Mouse (Mus musculus): ENCODE results near the gene Mlh1. TPM values are rescaled to one million over a fixed set of nuclear protein-coding genes. Genes with fewer than 3 reads are reported as not detected.

Gene Mlh1
- polyA plus RNA-seq, 1 experiment from 2014 or later, result 33.6 TPM

DNA sequence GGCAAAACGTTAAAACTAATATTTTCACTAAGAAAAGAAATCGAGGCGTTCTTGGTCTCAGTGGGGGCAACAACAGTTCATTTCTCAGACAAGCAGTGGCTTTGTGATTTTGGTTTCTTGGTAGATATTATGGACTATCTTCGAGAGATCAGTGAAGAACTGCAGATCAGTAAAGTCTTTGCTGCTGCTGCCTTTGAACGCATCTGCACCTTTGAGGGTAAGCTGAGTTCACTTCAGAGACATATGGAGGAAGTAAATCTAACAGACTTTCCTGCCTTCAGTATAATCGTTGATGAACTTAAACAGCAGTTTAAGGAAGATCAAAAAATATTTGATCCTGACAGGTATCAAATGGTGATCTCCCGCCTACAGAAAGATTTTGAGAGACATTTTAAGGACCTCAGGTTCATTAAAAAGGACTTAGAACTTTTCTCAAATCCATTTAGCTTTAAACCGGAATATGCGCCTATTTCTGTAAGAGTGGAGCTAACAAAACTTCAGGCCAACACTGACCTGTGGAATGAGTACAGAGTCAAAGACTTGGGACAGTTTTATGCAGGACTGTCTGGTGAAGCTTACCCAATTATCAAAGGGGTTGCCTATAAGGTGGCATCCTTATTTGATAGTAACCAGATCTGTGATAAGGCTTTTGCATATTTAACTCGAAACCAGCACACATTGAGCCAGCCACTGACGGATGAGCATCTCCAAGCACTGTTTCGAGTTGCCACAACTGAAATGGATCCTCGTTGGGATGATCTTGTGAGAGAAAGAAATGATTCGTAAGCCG is 1.6 kb upstream of the Mlh1 start:
- H3K9me3 ChIP-seq (ENCODE audit: control insufficient read depth, low read length), result no peaks in the 10 kb centered on the region
- WGBS, result 66% methylated on average over 15 of the region's 15 CpGs
- no peaks in the 10 kb centered on the region for H3K27me3 ChIP-seq (replicated peaks; ENCODE audit: control insufficient read depth, insufficient read depth, low read length)
- ATAC-seq (ENCODE audit: low read depth), result no peak
- H3K4me3 ChIP-seq (ENCODE audit: low read depth, low read length), result peak overlapping the region; percentile 97
- H3K9ac ChIP-seq (ENCODE audit: low read depth, low read length), result peak overlapping the region; percentile 95
- no peak for DNase-seq (ENCODE audit: low spot score)
- H3K4me1 ChIP-seq (ENCODE audit: control insufficient read depth, insufficient read depth, low read length), result peaks cover 43% of the 10 kb centered on the region
- H3K4me2 ChIP-seq (ENCODE audit: low read depth, low read length), result peak overlapping the region; percentile 70
- H3K27ac ChIP-seq (replicated peaks; ENCODE audit: low read depth, low read length), result no peak overlapping the region
- peaks cover 40% of the 10 kb centered on the region for H3K36me3 ChIP-seq (ENCODE audit: control insufficient read depth, insufficient read depth, low read length)

DNA sequence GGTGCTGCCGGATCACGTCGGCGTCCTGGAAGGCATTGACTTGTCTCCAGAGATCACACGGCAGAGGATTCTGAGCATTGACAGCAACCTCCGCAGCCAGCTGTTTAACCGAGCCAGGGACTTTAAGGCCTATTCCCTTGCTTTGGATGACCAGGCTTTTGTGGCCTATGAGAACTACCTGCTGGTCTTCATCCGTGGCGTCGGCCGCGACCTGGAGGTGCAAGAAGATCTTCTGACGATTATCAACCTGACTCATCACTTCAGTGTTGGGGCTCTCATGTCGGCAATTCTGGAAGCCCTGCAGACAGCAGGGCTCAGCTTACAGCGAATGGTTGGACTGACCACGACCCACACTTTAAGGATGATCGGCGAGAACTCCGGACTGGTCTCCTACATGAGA is 765 bp upstream of the Mlh1 start:
- Histone ChIP-seq H3K4me1 (ENCODE audit: control insufficient read depth, insufficient read depth, low read length) (peaks cover 43% of the 10 kb centered on the region), H3K4me2 (ENCODE audit: low read depth, low read length) (peak overlapping the region; percentile 70), H3K36me3 (ENCODE audit: control insufficient read depth, insufficient read depth, low read length) (peaks cover 36% of the 10 kb centered on the region), H3K9me3 (ENCODE audit: control insufficient read depth, low read length) (no peaks in the 10 kb centered on the region), H3K4me3 (ENCODE audit: low read depth, low read length) (peak overlapping the region; percentile 97), H3K27ac (replicated peaks; ENCODE audit: low read depth, low read length) (peak overlapping the region; percentile 94), H3K27me3 (replicated peaks; ENCODE audit: control insufficient read depth, insufficient read depth, low read length) (no peaks in the 10 kb centered on the region), H3K9ac (ENCODE audit: low read depth, low read length) (peak overlapping the region; percentile 95)
- DNase-seq (ENCODE audit: low spot score), result peak; percentile 19
- 11% methylated on average over 15 of the region's 19 CpGs for whole genome bisulfite sequencing
- ATAC-seq (ENCODE audit: low read depth), result no peak

DNA sequence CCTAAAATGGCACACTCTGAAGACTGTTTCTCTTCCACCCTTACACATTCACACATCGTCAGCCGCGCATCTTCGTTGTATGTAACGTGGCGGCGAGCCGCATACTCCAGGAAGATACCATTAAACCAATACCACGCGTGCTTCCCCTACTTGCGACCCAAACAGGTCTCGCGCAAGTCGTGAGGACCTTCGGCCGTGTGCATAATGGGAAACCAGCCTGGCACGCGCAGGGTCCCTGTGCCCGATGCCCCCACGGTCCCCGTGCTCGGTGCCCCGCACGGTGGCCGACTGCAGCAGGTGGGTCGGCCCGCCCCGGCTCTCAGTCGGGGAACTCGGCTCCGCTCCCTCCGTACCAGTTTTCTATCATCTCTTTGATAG is 546 bp downstream of the Mlh1 start:
- WGBS, result under 1% methylated on average over 29 of the region's 32 CpGs
- ATAC-seq (ENCODE audit: low read depth) (peak; percentile 59), DNase-seq (ENCODE audit: low spot score) (peak; percentile 63)
- H3K9me3 ChIP-seq (ENCODE audit: control insufficient read depth, low read length), result no peaks in the 10 kb centered on the region
- H3K4me3 ChIP-seq (ENCODE audit: low read depth, low read length), result peak overlapping the region; percentile 97
- H3K4me1 ChIP-seq (ENCODE audit: control insufficient read depth, insufficient read depth, low read length), result peaks cover 34% of the 10 kb centered on the region
- H3K9ac ChIP-seq (ENCODE audit: low read depth, low read length), result peak overlapping the region; percentile 95
- peaks cover 37% of the 10 kb centered on the region for H3K36me3 ChIP-seq (ENCODE audit: control insufficient read depth, insufficient read depth, low read length)
- no peaks in the 10 kb centered on the region for H3K27me3 ChIP-seq (replicated peaks; ENCODE audit: control insufficient read depth, insufficient read depth, low read length)
- peak overlapping the region; percentile 63 for H3K4me2 ChIP-seq (ENCODE audit: low read depth, low read length)
- peak overlapping the region; percentile 96 for H3K27ac ChIP-seq (replicated peaks; ENCODE audit: low read depth, low read length)

- H3K27ac ChIP-seq (replicated peaks; ENCODE audit: low read depth, low read length), result peak overlapping the region; percentile 96
- WGBS, result 12% methylated on average over 5 of the region's 5 CpGs
- H3K9ac ChIP-seq (ENCODE audit: low read depth, low read length), result peak overlapping the region; percentile 95
- peak overlapping the region; percentile 97 for H3K4me3 ChIP-seq (ENCODE audit: low read depth, low read length)
- H3K9me3 ChIP-seq (ENCODE audit: control insufficient read depth, low read length), result no peaks in the 10 kb centered on the region
- peaks cover 30% of the 10 kb centered on the region for H3K4me1 ChIP-seq (ENCODE audit: control insufficient read depth, insufficient read depth, low read length)
- DNase-seq (ENCODE audit: low spot score), result no peak
- no peaks in the 10 kb centered on the region for H3K27me3 ChIP-seq (replicated peaks; ENCODE audit: control insufficient read depth, insufficient read depth, low read length)
- H3K36me3 ChIP-seq (ENCODE audit: control insufficient read depth, insufficient read depth, low read length), result peaks cover 37% of the 10 kb centered on the region
- peak overlapping the region; percentile 63 for H3K4me2 ChIP-seq (ENCODE audit: low read depth, low read length)
- no peak for ATAC-seq (ENCODE audit: low read depth)
Measured at GRCm38 (mm10) chr9:111270606-111271005, 985 bp downstream of the Mlh1 start.

GRCm38 (mm10) chr9:111267998-111268397 is 3.6 kb downstream of the Mlh1 start:
- Histone ChIP-seq H3K27me3 (replicated peaks; ENCODE audit: control insufficient read depth, insufficient read depth, low read length) (no peaks in the 10 kb centered on the region), H3K36me3 (ENCODE audit: control insufficient read depth, insufficient read depth, low read length) (peaks cover 35% of the 10 kb centered on the region), H3K9ac (ENCODE audit: low read depth, low read length) (no peak overlapping the region), H3K4me3 (ENCODE audit: low read depth, low read length) (no peak overlapping the region), H3K9me3 (ENCODE audit: control insufficient read depth, low read length) (no peaks in the 10 kb centered on the region), H3K4me2 (ENCODE audit: low read depth, low read length) (no peak overlapping the region), H3K27ac (replicated peaks; ENCODE audit: low read depth, low read length) (no peak overlapping the region), H3K4me1 (ENCODE audit: control insufficient read depth, insufficient read depth, low read length) (peaks cover 6% of the 10 kb centered on the region; the same call in 1 of the 2 replicates)
- no peak for DNase-seq (ENCODE audit: low spot score)
- 92% methylated on average over 2 of the region's 2 CpGs for WGBS
- no peak for ATAC-seq (ENCODE audit: low read depth)

GRCm38 (mm10) chr9:111261356-111261755 is 10.2 kb downstream of the Mlh1 start:
- ATAC-seq (ENCODE audit: low read depth) (no peak), DNase-seq (ENCODE audit: low spot score) (no peak)
- H3K27ac ChIP-seq (replicated peaks; ENCODE audit: low read depth, low read length), result no peak overlapping the region
- no peaks in the 10 kb centered on the region for H3K4me1 ChIP-seq (ENCODE audit: control insufficient read depth, insufficient read depth, low read length)
- no peak overlapping the region for H3K4me3 ChIP-seq (ENCODE audit: low read depth, low read length)
- WGBS, result 86% methylated on average over 4 of the region's 4 CpGs
- no peak overlapping the region for H3K4me2 ChIP-seq (ENCODE audit: low read depth, low read length)
- H3K9ac ChIP-seq (ENCODE audit: low read depth, low read length), result no peak overlapping the region
- H3K36me3 ChIP-seq (ENCODE audit: control insufficient read depth, insufficient read depth, low read length), result peaks cover 76% of the 10 kb centered on the region
- no peaks in the 10 kb centered on the region for H3K9me3 ChIP-seq (ENCODE audit: control insufficient read depth, low read length)
- H3K27me3 ChIP-seq (replicated peaks; ENCODE audit: control insufficient read depth, insufficient read depth, low read length), result no peaks in the 10 kb centered on the region

DNA sequence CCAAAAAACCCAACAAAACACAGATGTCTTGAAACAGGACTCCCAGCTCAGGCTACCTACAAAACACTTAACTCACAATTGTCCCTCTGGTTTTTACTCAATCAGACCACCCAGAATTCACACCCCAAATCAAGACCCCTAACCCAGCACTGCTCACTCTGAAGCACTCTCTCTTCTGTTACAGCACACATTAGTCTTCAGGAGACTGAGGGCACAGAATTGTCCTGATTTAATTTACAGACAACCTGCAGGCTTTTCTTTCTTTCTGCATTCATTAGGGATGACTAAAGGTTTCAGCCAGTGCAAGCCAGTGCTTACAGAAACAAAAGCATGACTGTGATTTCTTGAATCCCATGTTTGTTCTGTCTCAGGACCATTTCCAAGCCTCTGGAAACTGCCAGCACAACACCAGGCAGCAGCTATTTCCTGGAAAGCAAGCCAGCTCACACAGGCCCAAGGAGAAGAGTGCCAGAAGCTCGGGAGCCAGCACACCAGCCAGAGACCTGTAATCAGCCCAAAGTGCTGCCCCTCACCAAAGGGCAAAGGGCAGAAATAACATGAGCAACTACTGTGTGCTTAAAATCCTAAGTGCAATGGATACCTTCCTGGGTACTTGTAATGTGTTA is 11.1 kb downstream of the Mlh1 start:
- H3K4me1 ChIP-seq (ENCODE audit: control insufficient read depth, insufficient read depth, low read length), result no peaks in the 10 kb centered on the region
- H3K27me3 ChIP-seq (replicated peaks; ENCODE audit: control insufficient read depth, insufficient read depth, low read length), result no peaks in the 10 kb centered on the region
- H3K9me3 ChIP-seq (ENCODE audit: control insufficient read depth, low read length), result no peaks in the 10 kb centered on the region
- no peak overlapping the region for H3K4me2 ChIP-seq (ENCODE audit: low read depth, low read length)
- peaks cover 79% of the 10 kb centered on the region for H3K36me3 ChIP-seq (ENCODE audit: control insufficient read depth, insufficient read depth, low read length)
- peak; percentile 13 for DNase-seq (ENCODE audit: low spot score)
- no peak overlapping the region for H3K4me3 ChIP-seq (ENCODE audit: low read depth, low read length)
- ATAC-seq (ENCODE audit: low read depth), result no peak
- H3K27ac ChIP-seq (replicated peaks; ENCODE audit: low read depth, low read length), result peak overlapping the region; percentile 39; the same call in 1 of the 2 replicates
- no peak overlapping the region for H3K9ac ChIP-seq (ENCODE audit: low read depth, low read length)
- WGBS, result 15% methylated on average over 1 of the region's 1 CpGs

DNA sequence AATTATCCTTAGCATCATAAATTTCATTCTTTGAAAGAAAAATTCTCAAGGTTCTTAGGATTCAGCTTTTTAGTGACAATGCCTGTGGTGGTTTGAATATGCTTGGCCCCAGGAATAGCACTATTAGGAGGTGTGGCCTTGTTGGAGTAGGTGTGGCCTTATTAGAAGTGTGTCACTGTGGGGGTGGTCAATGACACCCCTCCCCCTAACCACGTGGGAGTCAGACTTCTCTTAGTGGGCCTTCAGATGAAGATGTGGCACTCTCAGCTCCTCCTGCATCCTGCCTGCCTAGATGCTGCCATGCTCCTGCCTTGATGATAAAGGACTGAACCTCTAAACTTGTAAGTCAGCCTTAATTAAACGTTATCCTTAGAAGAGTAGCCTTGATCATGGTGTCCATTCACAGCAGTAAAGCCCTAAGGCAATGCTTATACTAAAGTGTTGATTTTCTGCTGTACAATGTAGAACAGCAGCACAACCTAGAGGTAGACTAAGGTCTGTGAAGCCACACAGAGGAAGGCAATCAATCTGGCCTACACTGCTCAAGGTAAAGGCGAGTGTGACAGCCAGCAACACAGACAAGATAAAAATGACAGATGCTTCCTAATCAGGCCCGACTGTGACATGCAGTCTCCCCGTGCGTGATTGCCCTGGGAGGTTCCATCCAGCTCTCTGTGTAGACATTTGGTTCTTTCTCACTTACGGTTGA is 19.3 kb downstream of the Mlh1 start:
- H3K27ac ChIP-seq (replicated peaks; ENCODE audit: low read depth, low read length), result no peak overlapping the region
- H3K4me3 ChIP-seq (ENCODE audit: low read depth, low read length), result no peak overlapping the region
- H3K4me2 ChIP-seq (ENCODE audit: low read depth, low read length), result no peak overlapping the region
- no peaks in the 10 kb centered on the region for H3K4me1 ChIP-seq (ENCODE audit: control insufficient read depth, insufficient read depth, low read length)
- 79% methylated on average over 7 of the region's 7 CpGs for WGBS
- H3K36me3 ChIP-seq (ENCODE audit: control insufficient read depth, insufficient read depth, low read length), result peaks cover 65% of the 10 kb centered on the region
- H3K9me3 ChIP-seq (ENCODE audit: control insufficient read depth, low read length), result no peaks in the 10 kb centered on the region
- ATAC-seq (ENCODE audit: low read depth), result no peak
- DNase-seq (ENCODE audit: low spot score), result no peak
- no peaks in the 10 kb centered on the region for H3K27me3 ChIP-seq (replicated peaks; ENCODE audit: control insufficient read depth, insufficient read depth, low read length)
- no peak overlapping the region for H3K9ac ChIP-seq (ENCODE audit: low read depth, low read length)
